Mouse (Mus musculus) left cerebral cortex, postnatal 36 days (tissue): ENCODE measurements around the gene Nle1. TPM values are rescaled to one million over a fixed set of nuclear protein-coding genes. Genes with fewer than 3 reads are reported as not detected.

Experiments used
- DNase-seq, 2 experiments: peaks; one replicate each; pipeline ENCODE4 v3.0.0; 2021 to 2022; ENCODE audit warnings: low spot score in 2 of 2, mixed read lengths in 1 of 2
- intact Hi-C: fragments of 180-260 bp; cut with DNase I; formaldehyde crosslinking; loops from one replicate; pipeline ENCODE4 v1.15.1; 2025
- total RNA-seq, 2 experiments: library from RNA; stranded (reverse); gene quantifications; 2 replicates each; pipeline ENCODE4 v1.2.3; 2021

Nle1 gene
- total RNA-seq, 2 experiments from 2014 or later = 30.6 to 44.8 TPM

DNA sequence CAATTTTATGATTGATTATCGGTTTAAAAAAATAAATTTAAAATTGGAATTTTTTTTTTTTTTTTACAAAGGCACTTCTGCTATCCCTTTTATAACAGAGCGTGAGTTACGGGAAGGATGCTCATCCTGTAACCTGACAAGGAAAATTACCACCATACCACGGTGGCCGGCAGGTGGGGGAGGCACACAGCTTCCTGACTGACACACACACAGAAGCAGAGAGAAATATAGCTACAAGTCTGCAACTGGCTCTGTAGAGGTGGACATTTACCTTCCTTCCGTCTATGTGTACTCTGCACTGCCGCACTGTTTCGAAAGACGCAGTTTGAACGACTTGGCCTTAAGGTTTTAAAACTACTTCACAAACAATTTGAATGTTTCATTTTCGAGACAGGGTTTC, 56.1 kb downstream of the Nle1 start:
- no peak for DNase-seq
- intact Hi-C loops = no loop called here

Other genes starting within 250 kb of the Nle1 start
- gene Cct6b, start 144.1 kb downstream of the Nle1 start, total RNA-seq = under 1 TPM; 0.27 to 0.35 TPM
- 10 to 100 TPM; 15.4 to 15.8 TPM for gene Zfp830, start 144.1 kb downstream of the Nle1 start, total RNA-seq
- 10 to 100 TPM; 18.6 to 24.9 TPM for gene Lig3, start 127.3 kb downstream of the Nle1 start, total RNA-seq
- 10 to 100 TPM in 1 of 2 experiments, 1 to 10 TPM in 1; 9.2 to 10.3 TPM for gene Rffl, start 37.2 kb downstream of the Nle1 start, total RNA-seq
- 10 to 100 TPM; 18.0 to 21.0 TPM for gene Rad51d, start 17.8 kb downstream of the Nle1 start, total RNA-seq
- gene Fndc8, start 16.3 kb downstream of the Nle1 start, total RNA-seq = not detected
- gene Unc45b, start 2.1 kb upstream of the Nle1 start, total RNA-seq = 1 to 10 TPM; 1.2 to 2.3 TPM
- gene Slfn5, start 42.9 kb upstream of the Nle1 start, total RNA-seq = 1 to 10 TPM; 4.1 to 4.3 TPM
- under 1 TPM; 0.30 to 0.36 TPM for gene Slfn9, start 83.4 kb upstream of the Nle1 start, total RNA-seq
- gene Slfn8, start 112.4 kb upstream of the Nle1 start, total RNA-seq = under 1 TPM; 0.34 to 0.39 TPM
- gene Slfn2, start 156.7 kb upstream of the Nle1 start, total RNA-seq = 1 to 10 TPM; 1.1 to 1.8 TPM
- not detected for gene Slfn1, start 208.4 kb upstream of the Nle1 start, total RNA-seq